In the genomic region with DNA sequence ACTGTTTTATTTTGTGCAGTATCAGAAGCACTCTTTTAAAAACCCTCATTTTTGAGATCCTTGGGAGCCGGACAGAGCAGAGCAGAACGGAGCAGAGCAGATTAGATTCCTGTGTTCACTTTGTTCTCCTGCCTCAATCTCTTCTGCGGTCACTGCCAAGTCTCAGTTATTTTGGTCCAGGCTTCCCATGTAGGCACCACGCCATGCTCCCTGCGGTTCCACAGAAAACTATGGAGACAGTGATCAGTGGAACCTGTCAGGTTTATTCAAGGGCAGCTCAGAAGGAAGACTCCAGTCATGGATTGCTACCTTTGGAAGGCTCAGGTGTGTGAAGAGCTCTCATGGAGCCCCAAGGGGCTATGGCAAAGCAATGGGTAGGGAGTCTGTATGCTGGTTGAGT, we compare ENCODE assay signal across 21 mouse cellular contexts.
DNase-seq lines count a peak whose midpoint lies in the region; ATAC-seq lines count a peak whose summit lies in the region.
"Had no signal": no experiment of that assay in that cellular context is flagged by ENCODE, and none has a peak within 500 bp of the region (broad histone marks: within the 10 kb centered on the region; RNA-seq: fewer than 3 reads in every experiment).

No protein-coding gene starts in this region.

- H3K4me1 ChIP-seq in heart, embryonic 10.5 days, result no peaks in the 10 kb centered on the region
- H3K4me1 ChIP-seq in hindbrain, embryonic 11.5 days (replicated peaks; ENCODE audit: control insufficient read depth, insufficient read depth, low read length), result no peaks in the 10 kb centered on the region
- H3K4me1 ChIP-seq: forebrain, embryonic 12.5 days; intestine, embryonic 15.5 days; limb, embryonic 15.5 days; liver, embryonic 15.5 days; midbrain, embryonic 12.5 days; stomach, embryonic 15.5 days had no signal

- no peak overlapping the region for H3K4me2 ChIP-seq in hindbrain, embryonic 11.5 days (replicated peaks; ENCODE audit: low read depth, low read length)
- H3K4me2 ChIP-seq: forebrain, embryonic 12.5 days; heart, embryonic 13.5 days; hindbrain, embryonic 13.5 days; intestine, embryonic 15.5 days; limb, embryonic 15.5 days; liver, embryonic 15.5 days; midbrain, embryonic 12.5 days; neural tube, embryonic 13.5 days; stomach, embryonic 15.5 days had no signal

- no peaks in the 10 kb centered on the region for H3K9me3 ChIP-seq in heart, embryonic 10.5 days
- no peaks in the 10 kb centered on the region for H3K9me3 ChIP-seq in hindbrain, embryonic 11.5 days (ENCODE audit: control insufficient read depth, low read length)
- H3K9me3 ChIP-seq: forebrain, embryonic 12.5 days; heart, embryonic 13.5 days; hindbrain, embryonic 13.5 days; intestine, embryonic 15.5 days; limb, embryonic 15.5 days; liver, embryonic 15.5 days; midbrain, embryonic 12.5 days; neural tube, embryonic 13.5 days; stomach, embryonic 15.5 days had no signal

- ATAC-seq in hindbrain, embryonic 11.5 days (ENCODE audit: low FRiP score), result no peak
- ATAC-seq: intestine, embryonic 15.5 days had no signal

- H3K27ac ChIP-seq in heart, embryonic 10.5 days, result no peak overlapping the region
- H3K27ac ChIP-seq in hindbrain, embryonic 11.5 days (ENCODE audit: low read depth, low read length), result no peak overlapping the region
- H3K27ac ChIP-seq: forebrain, embryonic 12.5 days; heart, embryonic 13.5 days; hindbrain, embryonic 13.5 days; intestine, embryonic 15.5 days; limb, embryonic 15.5 days; liver, embryonic 15.5 days; midbrain, embryonic 12.5 days; neural tube, embryonic 13.5 days; stomach, embryonic 15.5 days had no signal

- intact Hi-C loops in heart, postnatal 36 days (cut with DNase I), result loop anchor here (5.0 kb wide), 2 partner anchors 77 to 343 kb away; no protein-coding TSS in a partner anchor

- DNase-seq in heart, adult 18-20 months, result peak; percentile 42 to 44
- DNase-seq in heart, embryonic 10.5 days (ENCODE audit: low spot score), result no peak
- peak; percentile 35 to 51 for DNase-seq in cerebellum, adult 18-20 months
- DNase-seq in cerebellum, postnatal 10 days, result peak; percentile 67 to 76
- DNase-seq in heart, postnatal 36 days, result peak; percentile 10 to 21
- DNase-seq in embryo, embryonic 9.5 days (ENCODE audit: extremely low spot score), result no peak
- no peak for DNase-seq in hindbrain, embryonic 11.5 days (ENCODE audit: low spot score)
- DNase-seq: B cell, adult 2 months; gastrocnemius, postnatal 14 days; kidney, postnatal 36 days; spleen, adult 18-20 months; thymus, adult 2 months had no signal

- H3K27me3 ChIP-seq in heart, embryonic 10.5 days (ENCODE audit: insufficient read depth, poor library complexity, severe bottlenecking), result peaks cover 7% of the 10 kb centered on the region; the same call in 1 of the 2 replicates
- no peaks in the 10 kb centered on the region for H3K27me3 ChIP-seq in hindbrain, embryonic 11.5 days (ENCODE audit: control insufficient read depth, insufficient read depth, low read length)
- H3K27me3 ChIP-seq: forebrain, embryonic 12.5 days; heart, embryonic 13.5 days; hindbrain, embryonic 13.5 days; intestine, embryonic 15.5 days; limb, embryonic 15.5 days; liver, embryonic 15.5 days; midbrain, embryonic 12.5 days; neural tube, embryonic 13.5 days; stomach, embryonic 15.5 days had no signal

- H3K4me3 ChIP-seq in heart, embryonic 10.5 days, result no peak overlapping the region
- H3K4me3 ChIP-seq in hindbrain, embryonic 11.5 days (ENCODE audit: low read depth, low read length), result no peak overlapping the region
- H3K4me3 ChIP-seq: forebrain, embryonic 12.5 days; heart, embryonic 13.5 days; hindbrain, embryonic 13.5 days; intestine, embryonic 15.5 days; limb, embryonic 15.5 days; liver, embryonic 15.5 days; midbrain, embryonic 12.5 days; neural tube, embryonic 13.5 days; stomach, embryonic 15.5 days had no signal

- no peaks in the 10 kb centered on the region for H3K36me3 ChIP-seq in heart, embryonic 10.5 days
- H3K36me3 ChIP-seq in hindbrain, embryonic 11.5 days (ENCODE audit: control insufficient read depth, insufficient read depth, low read length), result no peaks in the 10 kb centered on the region
- H3K36me3 ChIP-seq: forebrain, embryonic 12.5 days; heart, embryonic 13.5 days; hindbrain, embryonic 13.5 days; intestine, embryonic 15.5 days; limb, embryonic 15.5 days; liver, embryonic 15.5 days; midbrain, embryonic 12.5 days; neural tube, embryonic 13.5 days; stomach, embryonic 15.5 days had no signal

- H3K9ac ChIP-seq in hindbrain, embryonic 11.5 days (ENCODE audit: low read depth, low read length), result no peak overlapping the region
- H3K9ac ChIP-seq: forebrain, embryonic 12.5 days; heart, embryonic 13.5 days; hindbrain, embryonic 13.5 days; intestine, embryonic 15.5 days; limb, embryonic 15.5 days; liver, embryonic 15.5 days; midbrain, embryonic 12.5 days; neural tube, embryonic 13.5 days; stomach, embryonic 15.5 days had no signal

- WGBS in heart, embryonic 10.5 days, result 81% methylated on average over 5 of the region's 5 CpGs
- 88% methylated on average over 5 of the region's 5 CpGs for WGBS in hindbrain, embryonic 11.5 days

Comparison
In these comparisons a context has a peak if more than half of its experiments do, and no peak if none do; other contexts are left out.
1. DNase-seq: peak in heart, adult 18-20 months (2 of 2), cerebellum, adult 18-20 months (2 of 2), cerebellum, postnatal 10 days (2 of 2) and heart, postnatal 36 days (2 of 2); none in heart, embryonic 10.5 days (single experiment), embryo, embryonic 9.5 days (single experiment) and hindbrain, embryonic 11.5 days (single experiment).